Mouse (Mus musculus): ENCODE data around the gene Gpc3.

- peak; percentile 65 for TF ChIP-seq CTCF (IDR thresholded peaks at IDR 0.05; ENCODE audit: low read depth)
- TF ChIP-seq EP300 (IDR thresholded peaks at IDR 0.05; ENCODE audit: low read depth), result no peak
Observed at GRCm38 (mm10) chrX:52651975-52652374, 38.2 kb upstream of the Gpc3 start.
